Mouse (Mus musculus): ENCODE measurements around the gene Bmp8a.
"Not testable (repeated sequence)": the region's sequence is repeated elsewhere in the genome, so short reads cannot be mapped to it uniquely, and the experiment has no call there.

Gene Bmp8a

DNA sequence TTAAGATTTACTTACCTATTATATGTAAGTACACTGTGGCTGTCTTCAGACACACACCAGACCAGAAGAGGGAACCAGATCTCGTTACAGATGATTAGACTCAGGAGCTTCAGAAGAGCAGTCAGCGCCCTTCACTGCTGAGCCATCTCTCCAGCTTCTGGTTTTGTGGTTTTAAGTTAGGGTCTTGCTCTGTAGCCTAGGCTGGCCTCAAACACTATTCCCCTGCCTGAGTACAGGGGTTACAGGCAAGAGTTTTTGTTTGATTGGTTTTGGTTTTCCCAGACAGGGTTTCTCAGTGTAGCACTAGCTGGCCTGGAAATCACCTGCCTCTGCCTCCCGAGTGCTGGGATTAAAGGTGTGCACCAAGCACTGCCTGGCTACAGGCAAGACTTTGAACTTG, 50.7 kb downstream of the Bmp8a start:
- DNase-seq (ENCODE audit: low read depth in 2 of 2, low spot score in 2 of 2): no peak

DNA sequence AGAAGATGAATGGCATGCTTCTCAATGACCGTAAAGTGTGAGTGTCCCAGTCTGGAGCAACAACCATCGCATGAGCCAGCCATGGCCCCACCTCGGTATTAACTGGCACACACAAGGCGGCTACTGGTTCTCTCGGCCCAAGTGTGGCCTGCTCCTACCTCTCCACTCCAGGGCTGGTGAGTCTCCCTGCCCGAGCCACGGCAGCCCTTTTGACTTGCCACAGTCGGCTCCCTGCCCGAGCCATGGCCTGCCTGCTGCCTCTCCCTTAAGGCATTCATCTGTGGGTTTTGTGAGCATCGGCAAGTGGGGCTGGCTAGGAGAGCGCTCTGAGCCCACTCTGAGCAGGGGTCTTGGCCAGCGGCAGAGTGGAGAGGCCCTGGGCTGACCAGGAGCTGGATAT, 54.0 kb downstream of the Bmp8a start:
- DNase-seq (ENCODE audit: low read depth in 2 of 2, low spot score in 2 of 2): no peak

DNA sequence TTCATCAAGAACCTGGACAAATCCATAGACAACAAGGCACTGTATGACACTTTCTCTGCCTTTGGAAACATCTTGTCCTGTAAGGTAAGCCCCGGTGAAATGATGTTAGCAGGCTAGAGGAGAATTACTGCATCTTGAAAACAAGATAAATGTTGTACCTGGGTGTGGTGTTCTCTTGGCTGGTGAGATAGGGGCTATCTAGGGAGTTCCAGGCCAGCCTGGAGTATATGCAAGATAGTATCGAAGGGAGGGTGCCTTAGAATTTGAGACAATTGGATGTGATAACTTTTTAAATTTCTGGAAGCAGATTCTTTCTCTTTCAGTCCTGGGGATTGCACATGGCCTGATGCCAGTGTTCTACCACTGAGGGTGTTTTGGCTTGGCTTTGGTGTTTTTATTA, 56.3 kb downstream of the Bmp8a start:
- no peak for DNase-seq (ENCODE audit: low read depth in 2 of 2, low spot score in 2 of 2)

DNA sequence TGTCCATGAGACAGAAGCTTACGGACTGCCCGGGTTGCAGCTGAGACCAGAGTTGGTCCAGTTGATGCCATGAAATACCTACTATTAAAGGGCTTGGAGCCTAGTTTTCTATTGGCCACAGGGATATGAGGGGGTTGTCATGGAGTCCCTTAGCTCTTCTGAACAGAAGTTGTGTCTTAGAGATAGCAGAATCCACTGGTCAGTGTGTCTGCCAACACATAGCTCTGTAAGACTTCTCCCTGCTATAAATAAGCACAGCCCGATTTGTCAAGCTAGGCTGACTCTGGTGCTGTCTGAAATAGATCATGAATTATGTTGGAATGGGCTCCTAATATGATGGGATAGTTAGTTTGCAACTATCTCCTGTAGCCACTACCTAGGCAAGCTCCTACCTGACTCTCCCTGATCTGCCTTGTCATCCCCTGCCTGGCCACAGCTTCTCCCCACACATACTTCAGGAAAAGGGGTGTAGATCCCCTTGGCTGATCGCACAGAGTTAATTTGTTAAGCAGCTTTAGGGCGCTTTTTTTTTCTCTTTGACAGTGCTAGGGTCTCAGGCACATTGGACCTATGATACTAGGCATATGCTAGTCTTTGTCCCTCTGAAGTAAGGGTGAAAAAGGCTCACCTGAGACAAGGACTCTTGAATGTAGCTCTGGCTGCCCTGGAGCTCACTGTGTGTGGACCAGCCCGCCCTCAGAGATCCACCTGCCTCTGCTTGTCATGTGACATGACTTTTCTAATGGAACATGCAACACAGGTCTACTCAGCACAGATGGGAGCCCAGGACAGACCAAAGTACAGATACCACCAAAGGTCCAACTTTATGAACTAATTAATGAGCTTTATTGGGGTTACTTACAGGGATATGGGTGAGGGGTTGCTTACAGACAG, 58.1 kb downstream of the Bmp8a start:
- no peak for DNase-seq (ENCODE audit: low read depth in 2 of 2, low spot score in 2 of 2)

DNA sequence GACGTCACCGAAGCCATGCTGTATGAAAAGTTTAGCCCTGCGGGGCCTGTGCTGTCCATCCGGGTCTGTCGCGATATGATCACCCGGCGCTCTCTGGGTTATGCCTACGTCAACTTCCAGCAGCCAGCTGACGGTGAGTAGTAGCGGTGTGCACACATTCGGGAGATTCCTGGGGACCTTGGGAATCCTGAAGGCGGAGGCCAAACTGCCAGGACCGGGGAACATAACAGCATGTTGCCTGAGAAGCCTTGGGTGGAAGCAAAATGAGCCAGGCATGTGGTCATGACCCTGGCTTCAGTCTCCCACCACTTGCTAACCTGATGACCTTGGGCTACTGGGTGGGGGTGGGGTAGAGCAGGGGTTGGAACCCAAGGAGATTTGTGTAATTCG, 59.4 kb downstream of the Bmp8a start:
- not testable (repeated sequence) for DNase-seq (ENCODE audit: low read depth in 2 of 2, low spot score in 2 of 2)

DNA sequence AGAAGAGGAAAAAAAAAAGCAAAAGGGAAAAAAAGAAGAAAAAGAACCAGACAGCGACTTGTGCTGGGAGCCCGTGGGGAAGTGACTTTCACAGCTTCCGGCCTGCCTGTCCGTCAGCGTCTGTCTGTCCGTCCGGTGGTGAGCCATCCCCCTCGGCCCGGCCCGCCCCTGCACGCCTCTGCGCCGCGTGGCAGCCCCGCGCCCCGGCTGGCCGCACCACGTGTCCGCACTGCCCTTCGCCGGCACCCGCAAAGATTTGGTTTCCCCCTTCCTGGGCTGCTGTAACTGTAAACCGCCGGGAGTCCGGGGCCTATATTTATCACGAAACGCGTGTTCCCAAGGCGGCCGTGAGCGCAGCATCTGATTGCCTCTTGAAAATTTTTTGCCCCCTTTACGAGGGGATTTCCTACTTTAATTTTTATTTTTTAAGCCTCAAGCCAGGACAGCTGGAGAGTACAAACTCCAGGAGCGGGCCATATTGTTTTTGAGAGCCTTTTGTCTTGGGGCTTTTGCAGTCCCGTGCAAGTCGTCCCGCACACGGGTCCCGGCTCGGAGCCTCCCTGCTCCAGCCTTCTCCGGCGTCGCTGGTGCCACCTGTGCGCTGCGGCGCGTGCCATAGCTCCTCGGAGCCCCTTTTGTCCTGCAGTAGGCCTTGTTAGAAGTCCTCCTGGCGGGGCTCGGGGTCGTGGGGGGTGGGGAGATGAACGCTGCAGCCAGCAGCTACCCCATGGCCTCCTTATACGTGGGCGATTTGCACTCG, 60.0 kb downstream of the Bmp8a start:
- not testable (repeated sequence) for DNase-seq (ENCODE audit: low read depth in 2 of 2, low spot score in 2 of 2)

DNA sequence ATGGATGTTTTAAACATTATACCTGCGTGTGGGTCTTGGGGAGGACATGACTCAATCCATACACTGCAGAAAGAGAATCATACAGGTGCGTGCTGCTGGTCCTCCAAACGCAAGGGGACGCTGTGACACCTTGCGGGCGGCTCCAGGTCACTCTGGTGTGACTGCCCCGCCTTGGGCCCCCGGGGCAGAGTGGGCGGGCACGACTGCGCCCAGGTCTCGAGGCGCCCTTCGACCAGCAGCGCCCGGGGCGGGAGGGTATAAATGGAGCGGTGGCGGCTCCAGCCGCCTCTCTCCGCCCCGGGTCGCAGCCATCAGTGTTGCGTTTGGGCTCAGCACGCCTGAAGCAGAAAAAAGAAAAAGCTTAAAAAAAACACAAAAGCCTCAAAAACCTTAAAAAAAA, 60.6 kb downstream of the Bmp8a start:
- DNase-seq (ENCODE audit: low read depth in 2 of 2, low spot score in 2 of 2): peak; percentile 74 to 83

DNA sequence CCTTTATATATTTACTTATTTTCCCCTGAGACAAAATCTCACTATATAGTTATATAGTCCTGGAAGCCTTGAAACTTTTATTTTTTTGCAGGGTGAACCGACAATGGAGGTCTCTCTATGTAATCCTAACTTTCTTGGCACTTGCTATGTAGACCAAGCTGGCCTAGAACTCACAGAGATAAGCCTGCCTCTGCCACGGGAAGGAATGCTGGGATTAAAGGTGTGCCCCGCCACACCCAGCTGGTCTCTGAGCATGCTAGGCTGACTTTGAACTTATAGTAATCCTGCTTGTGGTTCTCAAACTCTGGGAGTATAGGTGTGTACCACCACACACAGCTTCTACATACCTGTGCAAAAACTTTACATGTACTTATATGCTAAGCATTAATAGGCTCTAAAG, 62.9 kb downstream of the Bmp8a start:
- DNase-seq (ENCODE audit: low read depth in 2 of 2, low spot score in 2 of 2): no peak

DNA sequence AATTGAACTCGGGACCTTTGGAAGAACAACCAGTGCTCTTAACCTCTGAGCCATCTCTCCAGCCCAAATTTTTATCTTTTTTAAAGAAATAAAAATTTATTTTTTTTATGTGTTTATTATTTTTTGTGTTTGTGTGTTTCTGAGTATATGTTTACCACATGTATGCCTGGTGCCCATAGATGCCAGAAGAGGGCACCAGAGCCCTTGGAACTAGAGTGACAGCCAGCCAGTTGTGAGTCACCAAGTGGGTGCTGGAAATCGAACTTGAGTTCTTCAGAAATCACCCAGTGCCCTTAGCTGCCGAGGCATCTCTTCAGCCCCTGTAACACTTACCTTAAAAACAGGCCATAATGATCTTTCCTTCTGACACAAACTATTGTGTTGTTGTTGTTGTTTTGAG, 72.0 kb downstream of the Bmp8a start:
- no peak for DNase-seq (ENCODE audit: low read depth in 2 of 2, low spot score in 2 of 2)

All from CD8-positive naive resting alpha-beta T cell, adult 2 months (primary cell).